Mouse (Mus musculus): ENCODE measurements around the gene Olfr1353. TPM values are rescaled to one million over a fixed set of nuclear protein-coding genes. Genes with fewer than 3 reads are reported as not detected.
"Not testable (repeated sequence)": the region's sequence is repeated elsewhere in the genome, so short reads cannot be mapped to it uniquely, and the experiment has no call there.

The Olfr1353 gene
- not detected in 2 replicates for total RNA-seq (2021)
- long read RNA-seq, experiment 1 = 0 reads
- long read RNA-seq, experiment 2 = 0 reads

- DNase-seq = not testable (repeated sequence)
These were observed at the start of gene Olfr1353 for GRCm38 (mm10) chr10:78963009-78963408. Olfr1353 (plus strand) TSS chr10:78963309.

- DNase-seq = not testable (repeated sequence)
These were observed 12.8 kb upstream of the Olfr1353 start, which contains the start of gene Olfr8 for GRCm38 (mm10) chr10:78950336-78950735. Olfr8 (plus strand) TSS chr10:78950636.

GRCm38 (mm10) chr10:78980750-78981149 lies 17.6 kb downstream of the Olfr1353 start, which contains the start of gene Olfr1352:
Olfr1352 (plus strand) TSS chr10:78981050.
- no peak for DNase-seq

- no peak for DNase-seq
These were observed 49.1 kb downstream of the Olfr1353 start, which contains the start of gene Olfr1351 for GRCm38 (mm10) chr10:79012172-79012571. Olfr1351 (plus strand) TSS chr10:79012472.

Other genes with a start within 250 kb of the Olfr1353 start
- not detected in 2 replicates for gene Casp14, start 245.0 kb upstream of the Olfr1353 start, total RNA-seq (2021)
- not detected in 2 replicates for gene Ccdc105, start 210.2 kb upstream of the Olfr1353 start, total RNA-seq (2021)
- 0.15 and 0.64 TPM in 2 replicates for gene Slc1a6, start 182.8 kb upstream of the Olfr1353 start, total RNA-seq (2021)
- gene Olfr1356, start 111.1 kb upstream of the Olfr1353 start, total RNA-seq (2021) = not detected in 2 replicates
- gene Olfr1355, start 87.8 kb upstream of the Olfr1353 start, total RNA-seq (2021) = not detected in 2 replicates
- not detected in 2 replicates for gene Olfr1354, start 50.1 kb upstream of the Olfr1353 start, total RNA-seq (2021)
- not detected in 2 replicates for gene Olfr8, start 12.7 kb upstream of the Olfr1353 start, total RNA-seq (2021)
- not detected in 2 replicates for gene Olfr1352, start 17.7 kb downstream of the Olfr1353 start, total RNA-seq (2021)
- not detected in 2 replicates for gene Olfr1351, start 49.2 kb downstream of the Olfr1353 start, total RNA-seq (2021)
- gene Olfr57, start 65.4 kb downstream of the Olfr1353 start, total RNA-seq (2021) = not detected in 2 replicates
- 14.4 and 18.8 TPM in 2 replicates for gene 2610008E11Rik, start 134.3 kb downstream of the Olfr1353 start, total RNA-seq (2021)
- gene Vmn2r80, start 185.5 kb downstream of the Olfr1353 start, total RNA-seq (2021) = not detected in 2 replicates